Mouse (Mus musculus) right cerebral cortex, postnatal 25 days (tissue): ENCODE measurements at regions not wholly inside any gene's neighbourhood (a gene's known extent, or its start where the extent isn't known, plus 50 kb on each side); places are given as distances from the start of the nearest gene placed in this dataset.
"Not testable (repeated sequence)": the region's sequence is repeated elsewhere in the genome, so short reads cannot be mapped to it uniquely, and the experiment has no call there.

Source experiments
- DNase-seq: peaks from one replicate; pipeline ENCODE4 v3.0.0; 2022

DNA sequence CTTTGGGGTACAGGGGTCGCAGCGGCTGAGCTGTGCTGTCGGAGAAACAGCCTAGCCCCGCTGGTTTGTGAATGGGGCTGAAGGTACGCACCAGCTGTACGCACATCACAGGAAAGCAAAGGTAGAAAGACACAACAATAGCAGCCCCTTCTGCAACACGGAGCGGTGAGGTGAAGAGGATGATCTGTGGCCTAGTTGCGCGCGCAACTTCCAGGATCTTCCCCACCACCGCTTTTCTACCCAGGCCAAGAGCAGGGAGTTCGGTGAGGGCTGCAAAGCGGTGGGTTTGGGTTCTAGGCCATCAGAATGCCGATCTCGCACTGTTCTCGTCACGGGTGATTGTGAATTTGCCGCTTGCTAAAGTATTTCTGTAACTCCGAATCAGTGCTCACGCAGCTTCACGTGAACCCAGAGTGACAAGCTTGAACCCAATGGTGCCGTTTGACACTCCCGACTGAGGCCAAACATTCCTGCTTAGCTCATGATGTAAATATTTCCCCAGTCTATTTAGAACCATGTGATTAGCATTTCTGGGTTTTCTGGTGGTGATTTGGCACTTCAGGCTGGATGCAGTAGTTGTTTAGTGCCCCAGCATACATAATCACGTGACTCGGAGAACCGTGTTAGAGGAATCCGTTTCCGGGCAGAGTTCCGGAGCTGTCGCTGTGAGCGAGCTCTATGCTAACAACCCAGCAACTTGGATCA lies 54.7 kb downstream of the Cryaa start:
- DNase-seq, result no peak

DNA sequence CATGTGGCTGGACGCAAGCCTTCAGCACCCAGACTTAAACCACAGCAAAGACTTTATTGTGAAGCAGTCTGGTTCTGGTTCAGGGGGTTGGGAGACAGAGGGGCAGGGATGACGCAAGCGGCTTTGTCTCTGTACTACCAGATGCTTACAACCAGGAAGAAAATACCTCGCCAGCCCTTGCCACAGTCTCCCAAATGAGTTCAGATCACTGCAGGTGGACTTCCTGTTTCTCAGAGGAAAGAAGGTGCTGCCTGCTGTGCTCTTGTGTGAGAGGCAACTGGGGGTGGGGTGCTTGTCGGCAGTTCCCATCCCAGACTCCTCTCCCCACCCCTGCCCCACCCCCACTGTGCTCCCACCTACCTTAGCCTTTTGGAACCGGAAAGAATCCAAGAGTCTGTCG lies 56.9 kb downstream of the Cryaa start:
- no peak for DNase-seq

DNA sequence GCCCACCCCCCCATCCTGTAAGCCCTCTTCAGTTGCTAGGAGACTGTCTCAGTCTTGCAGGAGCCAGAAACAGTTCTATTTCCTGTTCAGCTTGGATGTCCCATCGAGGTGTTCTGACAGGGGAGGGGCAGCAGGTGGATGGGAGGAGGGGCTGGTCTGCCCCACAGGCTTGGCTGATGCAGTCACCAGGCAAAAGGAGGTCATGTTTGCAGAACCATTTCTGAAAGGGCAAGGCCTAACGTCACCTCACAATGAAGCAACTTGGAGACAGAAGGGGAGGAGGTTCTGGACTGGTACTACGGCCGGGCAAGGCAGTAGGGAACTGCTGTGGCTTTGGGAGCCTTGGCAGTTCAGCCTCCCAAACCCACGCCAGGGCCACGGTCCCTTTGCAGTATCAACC lies 59.1 kb downstream of the Cryaa start:
- DNase-seq, result no peak

DNA sequence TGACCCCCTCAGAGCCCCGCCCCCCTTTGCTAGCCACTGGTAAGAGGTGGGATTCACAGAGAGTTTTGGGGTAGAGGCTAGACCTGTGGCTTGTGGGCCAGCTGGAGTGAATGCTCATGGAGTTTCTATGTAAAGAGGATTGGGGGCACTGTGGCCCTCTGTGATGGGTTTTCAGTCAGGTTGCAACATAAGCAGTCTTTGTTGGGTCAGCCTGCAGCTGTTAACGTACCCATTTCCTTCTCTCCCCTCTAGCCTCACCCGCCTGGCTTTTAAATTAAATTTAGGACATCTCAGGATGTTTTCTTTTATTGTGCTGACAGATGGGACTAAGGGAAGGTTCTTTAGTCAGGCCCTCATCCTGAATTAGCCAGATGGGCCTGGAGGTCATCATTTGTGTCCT lies 60.6 kb downstream of the Cryaa start:
- DNase-seq, result no peak

DNA sequence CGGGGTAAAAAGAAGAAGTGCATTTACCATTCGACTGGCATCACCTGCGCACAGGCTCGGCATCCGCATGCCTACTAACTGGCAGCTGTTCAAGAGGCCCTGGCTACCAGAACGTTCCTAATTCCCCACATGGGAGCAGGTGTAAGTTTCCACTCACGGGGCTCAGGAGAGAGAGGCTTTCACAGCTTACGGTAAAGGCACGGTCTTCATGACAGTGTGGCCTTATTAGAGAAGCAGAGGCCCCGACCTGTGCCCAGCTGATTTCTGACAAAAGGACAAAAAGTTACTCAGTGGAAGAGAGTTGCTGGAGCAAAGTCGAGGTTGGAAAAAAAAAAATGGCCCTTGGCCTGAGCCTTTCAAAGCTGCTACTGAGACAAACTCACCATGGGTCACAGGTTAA lies 62.0 kb downstream of the Cryaa start:
- DNase-seq, result no peak

DNA sequence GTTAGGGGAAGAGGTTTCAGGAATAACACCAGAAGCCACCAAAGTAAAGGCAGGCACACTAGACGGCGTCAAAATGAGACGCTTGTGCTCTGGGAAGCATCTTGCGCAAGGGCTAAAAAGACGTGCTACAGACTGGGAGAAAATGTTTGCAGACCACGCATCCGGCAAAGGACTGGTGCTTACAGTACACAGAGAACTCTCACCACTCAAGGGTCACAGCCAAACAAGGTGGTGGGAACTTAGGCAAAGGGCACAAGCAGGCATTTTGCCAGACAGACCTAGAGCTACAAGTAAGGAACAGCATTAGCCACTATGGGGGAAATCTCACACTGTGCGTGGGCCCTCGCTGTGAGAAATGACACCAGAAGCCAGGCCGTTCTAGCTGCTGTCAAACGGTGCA lies 62.5 kb downstream of the Cryaa start:
- DNase-seq, result no peak

DNA sequence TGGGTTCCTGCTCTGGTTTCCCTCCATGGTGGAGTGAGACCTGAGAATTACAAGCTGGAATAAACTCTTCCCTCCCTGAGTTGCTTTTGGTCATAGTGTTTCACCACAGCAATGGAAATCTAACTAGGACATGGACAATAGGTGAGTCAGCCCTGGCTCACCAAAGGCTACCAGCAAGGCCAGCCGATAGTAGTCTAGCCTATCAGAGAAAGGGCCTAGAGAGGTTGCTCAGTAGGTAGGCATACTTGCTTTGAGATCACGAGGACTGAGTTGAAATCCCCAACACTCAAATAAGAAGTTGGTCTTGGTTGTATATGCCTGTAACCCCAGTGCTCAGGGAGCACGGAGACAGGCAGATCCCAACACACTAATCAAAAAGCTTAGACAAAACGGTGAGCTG lies 66.0 kb downstream of the Cryaa start:
- DNase-seq, result no peak

DNA sequence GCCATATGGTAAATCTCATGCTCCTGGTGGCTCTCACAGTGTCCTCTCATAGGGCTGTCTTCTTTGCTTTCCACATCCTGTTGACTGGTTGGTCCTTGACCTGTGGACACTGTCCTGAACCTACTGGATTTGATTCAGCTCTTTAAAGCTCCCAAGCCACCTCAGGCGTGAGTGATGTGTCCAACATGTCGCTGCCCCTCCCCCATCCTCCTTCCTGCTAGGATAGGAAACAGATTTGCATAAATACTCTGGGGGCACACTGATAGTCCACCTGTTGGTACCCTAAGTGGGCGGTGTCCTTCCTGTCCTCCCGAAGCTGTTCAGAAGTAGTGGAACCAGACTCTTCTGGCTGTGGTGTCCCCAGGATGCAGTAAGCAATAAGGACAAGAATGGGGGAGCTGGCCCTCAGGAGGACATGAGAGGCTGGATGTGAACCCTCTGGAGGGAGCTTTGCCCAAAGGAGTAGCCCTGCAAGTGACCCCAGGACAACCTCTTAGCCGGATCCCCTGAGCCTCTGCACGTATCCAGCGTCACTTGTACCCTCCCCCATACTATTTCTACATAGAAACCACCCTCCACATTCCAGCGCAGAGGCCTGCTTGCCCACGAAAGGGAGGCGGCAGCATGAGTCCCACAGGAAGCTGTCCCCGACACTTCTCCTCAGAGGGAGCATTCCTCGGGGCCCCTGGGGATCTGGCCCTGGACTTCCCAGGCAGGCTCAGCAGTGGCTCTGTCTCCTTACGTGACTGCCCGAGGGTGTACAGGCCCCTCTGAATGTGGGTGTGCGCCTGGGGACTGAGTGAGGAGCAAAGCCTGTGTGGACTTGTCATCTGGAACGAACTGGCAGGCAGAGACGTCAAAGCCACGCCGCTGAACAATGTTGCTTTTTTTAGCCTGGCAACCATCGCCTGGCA lies 68.8 kb downstream of the Cryaa start:
- DNase-seq, result peak; percentile 18

DNA sequence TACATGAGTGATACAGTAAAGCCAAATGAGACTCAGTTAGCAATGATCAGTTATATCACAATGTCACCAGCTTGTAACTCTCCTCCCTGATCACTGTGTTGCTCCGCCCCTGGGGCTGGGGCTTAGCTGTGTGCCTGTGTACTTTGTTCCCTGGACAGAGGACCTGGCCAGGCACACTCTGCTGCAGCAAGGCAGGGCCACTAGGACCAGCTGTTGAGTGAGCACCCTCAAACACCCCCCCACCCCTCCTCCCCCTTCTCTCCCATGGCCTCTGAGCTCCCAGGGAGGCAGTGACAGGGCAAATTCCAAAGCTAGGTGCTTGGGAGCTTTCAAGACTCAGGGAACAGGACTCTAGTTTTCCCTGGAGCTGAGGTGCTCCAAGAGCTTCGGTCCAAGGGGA lies 70.0 kb downstream of the Cryaa start:
- DNase-seq, result no peak

DNA sequence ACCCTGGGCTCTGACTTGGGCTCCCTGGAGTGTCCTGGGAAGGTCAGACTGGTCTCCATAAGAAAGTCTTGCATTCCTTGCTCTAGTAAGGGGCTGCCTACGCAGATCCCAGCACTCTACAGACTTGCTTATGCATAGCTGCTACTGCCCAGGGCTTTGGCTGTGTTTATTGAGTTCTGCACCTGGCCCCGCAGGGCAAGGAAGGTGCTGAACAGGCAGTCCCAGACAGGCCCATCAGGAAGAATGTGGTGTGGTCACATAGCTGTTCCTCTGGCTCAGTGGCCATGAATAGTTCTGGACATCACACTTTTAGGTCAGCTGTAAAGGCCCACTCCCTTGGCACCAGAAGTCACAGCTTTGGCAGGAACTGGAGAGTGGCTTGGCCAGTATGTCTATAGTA lies 70.6 kb downstream of the Cryaa start:
- no peak for DNase-seq

DNA sequence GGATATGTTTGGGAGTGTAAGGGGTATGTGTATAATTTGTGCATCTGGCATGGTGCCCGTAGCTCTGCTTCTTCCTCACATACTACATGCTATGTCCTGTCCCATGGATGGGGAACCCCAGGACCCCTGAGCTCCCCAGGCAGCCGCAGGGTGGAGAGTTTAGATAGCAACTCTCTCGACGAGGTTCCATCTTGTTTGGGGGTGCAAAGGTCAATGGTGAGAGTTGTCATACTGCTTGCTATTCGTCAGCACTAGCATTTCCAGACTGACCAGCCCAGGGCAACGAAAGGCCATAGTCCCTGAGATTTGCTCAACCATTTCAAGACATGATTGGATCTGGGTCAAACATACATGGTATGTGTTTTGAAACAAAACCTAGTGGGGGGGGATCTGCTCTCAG lies 71.4 kb downstream of the Cryaa start:
- no peak for DNase-seq

DNA sequence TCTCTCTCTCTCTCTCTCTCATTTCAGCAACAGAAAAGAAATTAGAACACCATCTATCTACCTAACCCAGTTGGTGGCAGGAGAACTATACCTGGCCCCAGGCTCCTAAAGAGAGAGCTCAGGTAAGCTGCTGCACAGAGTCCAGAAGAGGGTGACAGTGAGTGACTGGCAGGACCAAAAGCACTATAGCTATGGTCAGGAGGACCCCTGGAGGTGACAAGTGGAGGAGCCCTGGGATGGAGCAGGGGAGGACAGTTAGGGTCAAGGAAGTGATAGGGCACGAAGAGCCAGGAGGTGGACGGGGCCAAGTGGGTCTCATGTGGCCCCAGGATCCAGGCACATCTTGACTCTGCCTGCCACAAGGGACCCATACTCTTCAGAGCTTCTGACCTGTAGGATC lies 73.7 kb downstream of the Cryaa start:
- no peak for DNase-seq

DNA sequence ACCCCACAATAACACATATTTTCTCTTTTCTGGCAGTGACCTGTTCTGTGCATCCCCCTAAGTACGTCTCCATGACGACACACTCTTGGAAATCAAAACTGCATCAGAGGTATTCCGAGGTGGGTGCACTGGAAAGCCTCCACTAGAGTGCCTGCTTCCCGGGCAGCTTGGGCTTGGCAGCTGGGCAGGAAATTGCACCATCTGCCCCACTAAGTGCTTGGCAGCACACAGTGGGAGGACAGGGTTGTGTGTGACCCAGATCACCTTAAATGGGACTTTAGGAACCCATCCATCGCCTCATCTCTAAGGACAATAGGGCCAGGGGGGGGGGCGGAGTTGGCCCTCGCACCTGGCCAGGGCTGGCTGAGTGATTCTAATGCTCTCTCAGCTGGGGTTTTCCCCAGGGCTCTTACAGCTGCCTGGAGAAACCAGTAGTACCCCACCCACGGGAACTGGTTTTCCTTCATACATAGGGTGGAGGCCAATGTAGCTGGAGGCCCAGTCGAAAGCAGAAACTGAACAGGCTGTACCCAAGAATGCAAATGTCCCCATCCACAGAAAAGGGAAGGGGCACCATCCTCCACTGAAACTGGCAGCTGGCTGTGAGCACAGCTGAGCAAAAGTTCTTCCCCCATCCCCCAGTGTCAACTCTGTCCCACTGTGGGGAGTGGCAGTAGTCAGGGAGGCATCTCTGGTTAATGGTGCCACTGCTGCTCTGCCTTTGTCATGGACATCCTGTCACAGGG lies 75.7 kb downstream of the Cryaa start:
- DNase-seq, result no peak

DNA sequence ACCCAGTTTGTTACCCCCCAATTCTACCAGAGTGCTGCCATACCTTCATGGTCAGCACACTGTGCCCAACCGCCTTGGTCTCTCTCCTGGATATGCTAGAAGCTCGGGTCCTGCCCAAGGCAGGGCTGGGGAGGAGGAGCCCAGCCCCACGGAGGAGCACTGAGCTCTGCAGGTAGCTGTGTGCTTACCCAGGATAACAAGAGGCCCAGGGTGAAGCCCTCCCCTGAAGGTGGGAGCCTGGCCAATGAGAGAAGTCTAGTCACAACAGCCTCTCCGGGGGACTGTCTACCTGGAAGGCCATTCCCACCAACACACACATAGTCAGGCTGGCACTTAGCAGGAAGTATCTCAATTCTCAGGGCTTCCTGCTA lies 76.2 kb downstream of the Cryaa start:
- no peak for DNase-seq

DNA sequence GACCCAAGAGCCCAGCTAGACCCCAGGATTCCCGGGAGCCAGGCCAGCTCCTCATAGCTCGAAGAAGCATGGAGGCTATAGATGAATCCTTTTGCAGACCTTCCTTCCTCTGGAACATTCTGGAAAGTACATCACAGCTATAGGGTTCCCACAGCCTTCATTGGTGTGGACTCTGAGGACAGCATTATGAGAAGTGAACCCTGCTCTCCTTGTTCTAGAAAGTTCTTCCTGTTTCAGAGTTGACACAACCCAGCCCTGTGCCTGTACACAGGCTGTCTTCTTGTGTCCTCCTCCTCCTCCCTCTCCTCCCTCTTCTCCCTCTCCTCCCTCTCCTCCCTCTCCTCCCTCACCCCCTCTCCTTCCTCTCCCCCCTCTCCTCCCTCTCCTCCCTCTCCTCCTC lies 82.9 kb downstream of the Cryaa start:
- no peak for DNase-seq

DNA sequence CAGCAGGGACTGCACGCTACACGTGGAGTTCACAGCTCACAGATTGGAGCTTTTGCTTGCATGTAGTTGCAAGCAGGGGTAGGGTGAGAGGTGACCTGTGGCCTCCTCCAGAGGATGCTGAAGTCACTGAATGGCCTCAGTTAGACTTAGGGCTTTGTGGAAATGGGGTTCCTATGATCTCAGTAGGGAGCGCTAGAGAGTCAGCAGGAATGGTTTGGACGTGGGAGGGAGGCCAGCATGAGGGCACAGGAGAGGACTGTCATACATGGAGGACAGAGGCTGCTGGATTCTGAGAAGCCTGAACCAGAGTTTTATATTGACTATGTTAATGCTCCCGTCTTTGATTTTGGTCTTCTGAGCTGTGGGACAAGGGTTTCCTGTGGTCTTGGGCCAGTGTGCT lies 85.5 kb downstream of the Cryaa start:
- no peak for DNase-seq

DNA sequence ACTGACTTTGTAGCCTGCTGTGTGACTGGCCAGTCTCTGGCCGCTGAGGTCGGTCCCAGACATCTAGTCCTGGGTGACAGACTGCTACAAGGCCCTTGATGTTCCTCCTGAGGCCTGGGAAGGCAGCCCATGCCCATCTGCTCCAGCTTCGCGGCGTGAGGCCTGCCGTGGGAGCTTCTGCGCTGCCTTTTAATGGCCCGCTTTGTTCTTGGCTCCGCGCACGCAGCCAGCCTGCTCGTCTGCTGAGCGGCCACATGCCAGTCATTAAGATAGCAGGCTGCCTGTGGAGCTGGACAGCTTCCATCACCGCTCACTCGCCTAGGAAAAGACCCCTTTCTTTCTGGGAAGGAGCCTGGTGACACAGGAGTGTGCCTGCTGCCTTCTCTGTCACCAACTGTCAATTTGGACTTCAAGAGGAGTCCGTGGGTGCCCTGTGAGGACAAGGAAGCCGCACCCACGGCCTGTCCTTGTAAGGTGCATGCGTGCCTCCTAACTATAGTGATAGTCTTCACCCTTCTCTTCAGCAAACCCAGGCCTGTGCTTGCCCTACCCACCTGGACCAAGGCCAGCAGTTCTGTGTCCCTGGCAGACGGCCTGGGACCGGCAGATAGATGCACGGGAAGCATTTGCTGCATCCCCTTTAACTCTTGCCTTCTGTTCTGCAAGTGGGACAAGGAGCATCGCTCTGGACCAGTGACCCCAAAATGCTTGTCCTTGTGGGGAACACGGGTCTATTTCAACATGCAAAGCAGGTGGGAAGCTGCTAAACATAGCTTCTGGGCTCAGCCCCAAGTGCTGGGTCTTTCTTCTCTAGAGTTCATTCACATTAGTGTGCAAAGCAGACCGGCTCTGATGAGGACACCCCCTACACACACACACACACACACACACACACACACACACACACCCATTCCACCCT lies 88.6 kb downstream of the Sik1 start:
- DNase-seq, result peak; percentile 60

DNA sequence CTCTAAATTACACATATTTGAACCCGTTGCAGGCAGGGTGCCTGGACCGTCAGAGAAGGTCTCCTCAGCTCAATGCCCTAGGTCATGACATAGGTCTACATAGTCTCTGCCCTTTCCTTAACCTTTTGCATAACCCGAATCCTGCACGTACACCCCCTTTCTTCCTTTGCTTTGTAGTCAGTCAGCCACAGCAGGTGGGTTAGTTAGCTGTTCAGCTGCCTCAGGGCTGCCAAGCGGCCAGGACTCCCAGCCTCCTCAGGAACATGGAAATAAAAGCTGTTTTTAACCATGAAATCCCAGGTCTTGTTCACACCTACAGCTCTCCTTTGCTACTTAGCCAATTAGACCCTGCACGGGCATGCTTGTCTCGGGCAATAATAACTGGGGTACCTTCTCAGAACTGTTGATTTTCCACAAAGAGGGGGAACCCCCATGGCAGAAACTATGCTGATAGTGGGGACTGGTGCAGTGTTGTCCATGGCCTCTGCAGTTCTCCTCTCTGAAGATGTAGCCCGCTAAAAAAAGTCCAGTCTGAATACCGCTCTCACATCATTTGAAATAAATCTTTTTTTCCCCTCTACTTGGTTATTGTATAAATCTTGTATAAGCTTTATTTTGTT lies 83.3 kb downstream of the Sik1 start:
- no peak for DNase-seq

DNA sequence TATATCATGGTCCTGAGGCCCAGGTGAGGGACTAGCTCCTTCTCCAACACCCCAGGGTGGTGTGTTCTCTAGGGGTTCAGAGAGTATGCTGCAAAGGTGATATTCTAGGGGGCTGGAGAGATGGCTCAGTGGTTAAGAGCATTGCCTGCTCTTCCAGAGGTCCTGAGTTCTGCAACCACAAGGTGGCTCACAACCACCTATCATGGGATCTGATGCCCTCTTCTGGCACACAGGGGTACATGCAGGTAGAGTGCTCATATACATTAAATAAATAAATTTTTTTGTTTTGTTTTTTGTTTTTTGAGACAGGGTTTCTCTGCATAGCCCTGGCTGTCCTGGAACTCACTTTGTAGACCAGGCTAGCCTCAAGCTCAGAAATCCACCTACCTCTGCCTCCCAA lies 81.7 kb downstream of the Sik1 start:
- DNase-seq, result not testable (repeated sequence)

DNA sequence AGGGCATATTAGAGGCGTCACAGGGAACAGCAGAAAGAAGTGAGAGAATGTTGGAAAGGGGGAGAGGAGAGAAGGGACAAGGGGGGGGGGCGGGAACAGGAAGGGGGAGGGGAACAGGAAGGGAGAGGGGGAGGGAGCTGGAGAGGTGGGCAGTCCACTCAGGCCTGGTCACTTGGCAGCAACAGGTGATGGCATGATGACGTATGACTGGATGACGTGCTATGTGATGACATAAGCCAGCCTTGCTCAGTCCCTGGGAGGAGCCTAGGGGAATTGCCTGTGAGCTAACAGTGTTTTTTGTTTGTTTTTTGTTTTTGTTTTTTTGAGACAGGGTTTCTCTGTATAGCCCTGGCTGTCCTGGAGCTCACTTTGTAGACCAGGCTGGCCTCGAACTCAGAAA lies 80.6 kb downstream of the Sik1 start:
- DNase-seq, result no peak

DNA sequence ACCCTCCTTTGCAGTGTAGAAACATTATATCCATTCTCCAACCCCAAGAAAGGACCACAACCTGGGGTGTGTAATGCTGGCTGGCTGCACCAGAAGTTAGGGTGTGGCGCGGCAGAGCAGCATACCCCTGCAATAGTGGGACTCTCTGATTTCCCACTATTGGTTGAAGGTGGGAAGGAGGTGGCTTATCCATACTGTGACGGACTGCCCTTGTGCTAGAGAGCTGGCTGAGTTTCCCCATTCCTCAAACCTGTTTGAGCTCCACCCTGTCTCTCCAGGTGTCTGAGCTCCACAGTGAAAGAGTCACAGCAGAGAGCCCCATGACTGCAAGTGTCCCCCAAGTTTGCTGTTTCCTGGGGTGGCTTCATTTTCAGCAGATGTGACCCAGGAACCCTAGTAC lies 79.6 kb downstream of the Sik1 start:
- DNase-seq, result no peak

DNA sequence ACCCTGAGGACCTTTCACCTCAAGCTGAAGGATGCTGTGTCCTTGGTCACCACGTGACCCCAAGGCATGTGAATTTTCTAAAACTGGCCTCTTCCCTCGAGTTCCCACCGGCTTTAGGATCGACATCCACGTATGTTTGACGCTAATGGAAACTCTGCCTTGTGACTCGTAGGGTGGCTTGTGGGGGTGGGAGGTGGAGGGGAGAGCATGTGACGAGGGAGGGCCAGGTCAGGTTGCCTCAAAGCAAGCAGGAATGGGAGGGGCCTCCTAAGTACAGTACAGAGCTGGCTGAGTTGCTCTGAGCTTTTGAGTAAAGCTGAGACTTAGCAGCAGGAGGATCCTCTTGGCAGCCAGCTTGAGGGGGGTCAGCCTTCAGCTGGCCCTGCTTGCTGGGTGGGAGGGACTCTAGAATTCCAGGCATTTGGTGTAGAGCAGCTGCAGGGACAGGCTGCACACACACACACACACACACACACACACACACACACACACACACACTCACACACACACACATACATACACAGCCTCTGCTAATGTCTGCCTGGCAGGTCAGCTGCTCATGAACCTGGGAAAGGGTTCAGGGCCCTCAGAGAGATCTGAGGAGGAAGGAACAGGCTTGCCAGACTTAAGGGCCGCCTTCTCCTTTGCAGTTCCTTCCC lies 78.5 kb downstream of the Sik1 start:
- DNase-seq, result no peak
